Mouse (Mus musculus) ES-E14 (cell line): ENCODE data around the gene Ankrd13a.

ENCODE experiments used
- CHD2 ChIP-seq: IDR thresholded peaks from 2 replicates; pipeline ENCODE4 v1.6.1; 2014; ENCODE audit warnings: mild to moderate bottlenecking, low read depth, low read length, inconsistent platforms
- HCFC1 ChIP-seq: IDR thresholded peaks from 2 replicates; pipeline ENCODE4 v1.6.1; 2012; ENCODE audit warnings: low read length, inconsistent platforms, borderline replicate concordance; ENCODE audit not compliant: insufficient read depth
- MAFK ChIP-seq: IDR thresholded peaks from 2 replicates; pipeline ENCODE4 v1.6.1; 2014; ENCODE audit warnings: mild to moderate bottlenecking, low read depth, low read length, inconsistent platforms; ENCODE audit not compliant: insufficient read depth
- ZC3H11A ChIP-seq: IDR thresholded peaks from 2 replicates; pipeline ENCODE4 v1.6.1; 2012; ENCODE audit warnings: low read depth, mild to moderate bottlenecking, inconsistent platforms, low read length, borderline replicate concordance
- ZNF384 ChIP-seq: IDR thresholded peaks from 2 replicates; pipeline ENCODE4 v1.6.1; 2012; ENCODE audit warnings: low read depth, low read length, inconsistent platforms

DNA sequence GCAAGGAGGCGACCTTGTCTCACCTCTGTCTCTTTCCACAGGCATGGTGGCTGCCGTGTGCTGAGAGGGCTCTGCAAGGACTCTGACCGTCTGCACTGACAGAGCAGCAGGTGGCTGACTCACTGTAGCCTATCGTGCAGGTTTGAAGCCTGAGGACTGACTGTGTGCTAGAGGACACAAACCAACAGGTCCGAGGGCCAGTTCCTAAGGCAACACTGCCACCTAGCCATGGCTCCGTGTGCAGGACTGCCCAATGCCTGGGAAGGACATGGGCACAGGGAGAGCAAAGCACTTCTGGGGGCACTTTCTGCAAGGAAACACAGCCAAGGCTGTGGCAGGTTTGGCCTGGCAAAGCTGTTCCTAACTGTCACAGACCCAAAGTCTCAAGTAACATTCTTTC, 43.0 kb upstream of the Ankrd13a start:
- no peak for TF ChIP-seq CHD2
- TF ChIP-seq MAFK = no peak
- TF ChIP-seq HCFC1 = no peak
- TF ChIP-seq ZC3H11A = no peak
- TF ChIP-seq ZNF384 = no peak
